Mouse (Mus musculus) forebrain, embryonic 16.5 days (tissue): ENCODE measurements at regions not wholly inside any gene's neighbourhood (a gene's known extent, or its start where the extent isn't known, plus 50 kb on each side); places are given as distances from the start of the nearest gene placed in this dataset.

ENCODE experiments used
- ATAC-seq: fragments of 200-750 bp; cut with Nextera tagmentation; 2 replicates; pipeline ENCODE4 v1.8.0; 2017; ENCODE audit warnings: mild to moderate bottlenecking, moderate library complexity
- H3K27ac ChIP-seq: fragments of 300-500 bp; sonication (generic); 2 replicates; pipeline ENCODE4 v1.5.1; 2014; ENCODE audit warnings: low read length, control low read depth
- H3K27me3 ChIP-seq: fragments of 300-500 bp; sonication (generic); replicated peaks from 2 replicates; pipeline ENCODE4 v1.6.1; 2014; ENCODE audit warnings: low read length; ENCODE audit not compliant: control insufficient read depth, insufficient read depth
- H3K36me3 ChIP-seq: fragments of 300-500 bp; sonication (generic); 2 replicates; pipeline ENCODE4 v1.6.1; 2014; ENCODE audit not compliant: control insufficient read depth, insufficient read depth
- H3K4me1 ChIP-seq: fragments of 300-500 bp; sonication (generic); replicated peaks from 2 replicates; pipeline ENCODE4 v1.6.1; 2014; ENCODE audit warnings: low read length; ENCODE audit not compliant: control insufficient read depth, insufficient read depth
- H3K4me2 ChIP-seq: fragments of 300-500 bp; sonication (generic); 2 replicates; pipeline ENCODE4 v1.6.1; 2014; ENCODE audit warnings: mild to moderate bottlenecking, low read length, control low read depth
- H3K4me3 ChIP-seq: fragments of 300-500 bp; sonication (generic); replicated peaks from 2 replicates; pipeline ENCODE4 v1.5.1; 2014; ENCODE audit warnings: mild to moderate bottlenecking, low read length, control low read depth
- H3K9ac ChIP-seq: fragments of 300-500 bp; sonication (generic); replicated peaks from 2 replicates; pipeline ENCODE4 v1.6.1; 2014; ENCODE audit warnings: low read depth, low read length, control low read depth
- H3K9me3 ChIP-seq: fragments of 300-500 bp; sonication (generic); 2 replicates; pipeline ENCODE4 v1.6.1; 2016; ENCODE audit warnings: low read length; ENCODE audit not compliant: control insufficient read depth
- WGBS: fragments of 180-500 bp; shearing (Covaris S2); extraction: QIAGEN DNeasy Blood & Tissue Kit; methylation state at CpG from one replicate; pipeline ENCODE4 v1.1.7; 2014; 5-methylcytosine and 5-hydroxymethylcytosine counted together

DNA sequence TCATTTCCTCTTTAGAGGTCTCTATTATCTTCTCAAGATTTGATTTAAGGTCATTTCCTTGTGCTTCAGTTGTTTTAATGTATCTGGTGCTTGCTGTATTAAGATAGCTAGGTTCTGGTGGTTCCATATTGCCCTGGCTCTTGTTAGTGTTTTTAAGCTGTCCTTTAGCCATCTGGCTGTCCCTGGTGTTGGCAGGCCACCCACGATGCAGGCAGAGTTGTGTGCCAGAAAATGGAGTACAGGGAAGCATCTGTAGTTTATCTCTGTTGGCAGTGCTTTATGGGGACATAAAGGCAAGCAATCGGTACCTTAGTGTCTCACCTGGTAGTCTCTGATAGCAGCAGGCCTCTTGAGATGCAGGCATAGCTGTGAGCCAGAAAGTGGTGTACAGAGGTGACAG, 162.1 kb downstream of the Ice1 start:
- H3K27me3 ChIP-seq = no peaks in the 10 kb centered on the region
- H3K4me3 ChIP-seq = no peak overlapping the region
- no peak overlapping the region for H3K4me2 ChIP-seq
- ATAC-seq = no peak
- H3K4me1 ChIP-seq = no peaks in the 10 kb centered on the region
- H3K9ac ChIP-seq = no peak overlapping the region
- H3K9me3 ChIP-seq = no peaks in the 10 kb centered on the region
- H3K36me3 ChIP-seq = no peaks in the 10 kb centered on the region
- no peak overlapping the region for H3K27ac ChIP-seq
- 57% methylated on average over 2 of the region's 2 CpGs for WGBS

DNA sequence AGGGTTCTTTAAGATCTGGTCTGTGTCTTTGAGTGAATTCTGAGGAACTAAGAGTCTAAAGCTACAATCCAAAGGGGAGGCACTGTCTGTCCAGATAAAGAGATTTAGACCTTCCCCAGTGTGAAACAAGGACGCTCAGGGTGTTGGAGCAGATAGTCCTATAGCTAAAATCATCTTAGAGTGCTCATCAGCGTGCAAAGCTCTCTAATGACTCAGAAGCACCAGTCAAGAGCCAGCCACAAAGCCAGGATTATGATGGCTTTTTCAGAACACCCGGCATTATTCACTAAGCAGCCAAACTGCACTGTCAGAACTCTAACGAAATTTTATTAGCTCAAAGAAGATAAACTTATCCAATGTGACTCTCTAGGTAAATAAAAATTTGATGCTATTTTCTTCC, 138.1 kb downstream of the Ice1 start:
- Histone ChIP-seq H3K4me1 (no peaks in the 10 kb centered on the region), H3K9ac (no peak overlapping the region), H3K9me3 (no peaks in the 10 kb centered on the region), H3K4me3 (no peak overlapping the region), H3K27me3 (no peaks in the 10 kb centered on the region), H3K27ac (no peak overlapping the region), H3K4me2 (no peak overlapping the region), H3K36me3 (no peaks in the 10 kb centered on the region)
- WGBS = 25% methylated on average over 4 of the region's 4 CpGs
- ATAC-seq = no peak
